15 mouse cellular contexts compared by ENCODE assay signal in the genomic region with DNA sequence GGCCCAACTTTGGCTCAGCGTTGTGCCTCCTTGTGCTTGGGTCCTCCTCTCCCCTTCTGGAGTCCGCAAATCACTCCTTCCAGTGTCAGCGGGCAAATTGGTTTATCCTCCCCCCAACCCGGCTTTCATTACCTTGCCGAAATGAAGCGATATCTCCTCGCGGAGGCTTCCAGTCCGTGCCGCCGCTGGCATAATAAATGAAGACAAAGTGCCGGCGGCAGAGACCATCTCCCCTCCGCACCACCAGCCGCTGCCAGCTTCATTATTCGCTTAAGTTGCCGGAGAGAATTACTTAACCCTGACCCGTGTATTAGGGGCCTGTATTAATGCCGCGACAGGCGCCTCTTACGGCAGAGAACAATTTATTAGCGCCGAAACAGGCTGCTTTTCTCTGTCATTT. TPM values are rescaled to one million over a fixed set of nuclear protein-coding genes. Genes with fewer than 3 reads are reported as not detected.
DNase-seq lines count a peak whose midpoint lies in the region; ATAC-seq lines count a peak whose summit lies in the region.
"Had no signal": no experiment of that assay in that cellular context is flagged by ENCODE, and none has a peak within 500 bp of the region (broad histone marks: within the 10 kb centered on the region; RNA-seq: fewer than 3 reads in every experiment).

No protein-coding gene starts in this region.

- peaks cover 79% of the 10 kb centered on the region for H3K27me3 ChIP-seq in hindbrain, embryonic 10.5 days (ENCODE audit: insufficient read depth, poor library complexity, severe bottlenecking)
- H3K27me3 ChIP-seq in midbrain, embryonic 12.5 days, result peaks cover 70% of the 10 kb centered on the region
- H3K27me3 ChIP-seq in neural tube, embryonic 14.5 days (ENCODE audit: control insufficient read depth, insufficient read depth, low read length), result peaks cover 27% of the 10 kb centered on the region
- H3K27me3 ChIP-seq in heart, embryonic 11.5 days (ENCODE audit: control insufficient read depth, insufficient read depth, low read length), result peaks cover 62% of the 10 kb centered on the region

- peak overlapping the region; percentile 20 for H3K4me3 ChIP-seq in hindbrain, embryonic 10.5 days
- H3K4me3 ChIP-seq in midbrain, embryonic 12.5 days, result peak overlapping the region; percentile 11; the same call in 1 of the 2 replicates
- no peak overlapping the region for H3K4me3 ChIP-seq in neural tube, embryonic 14.5 days (ENCODE audit: low read depth, low read length)
- no peak overlapping the region for H3K4me3 ChIP-seq in heart, embryonic 11.5 days (ENCODE audit: low read depth, low read length)
- H3K4me3 ChIP-seq: heart, embryonic 12.5 days; liver, embryonic 13.5 days had no signal

- intact Hi-C loops in left cerebral cortex, postnatal 4 days (cut with DNase I), result no loop called here

- H3K9me3 ChIP-seq in hindbrain, embryonic 10.5 days, result peaks cover under 1% of the 10 kb centered on the region; the same call in 1 of the 2 replicates
- H3K9me3 ChIP-seq in midbrain, embryonic 12.5 days, result no peaks in the 10 kb centered on the region
- H3K9me3 ChIP-seq in neural tube, embryonic 14.5 days (ENCODE audit: control insufficient read depth, low read length), result no peaks in the 10 kb centered on the region
- H3K9me3 ChIP-seq in heart, embryonic 11.5 days (replicated peaks; ENCODE audit: control insufficient read depth, low read length), result no peaks in the 10 kb centered on the region
- H3K9me3 ChIP-seq: liver, embryonic 13.5 days had no signal

- WGBS in hindbrain, embryonic 10.5 days, result 14% methylated on average over 24 of the region's 24 CpGs
- WGBS in midbrain, embryonic 12.5 days, result 6% methylated on average over 24 of the region's 24 CpGs
- WGBS in neural tube, embryonic 14.5 days, result 3% methylated on average over 24 of the region's 24 CpGs
- WGBS in heart, embryonic 11.5 days (ENCODE audit: insufficient replicate concordance), result 12% methylated on average over 24 of the region's 24 CpGs

- peak overlapping the region; percentile 39 for H3K4me2 ChIP-seq in midbrain, embryonic 12.5 days (replicated peaks)
- peak overlapping the region; percentile 11; the same call in 1 of the 2 replicates for H3K4me2 ChIP-seq in neural tube, embryonic 14.5 days (ENCODE audit: low read depth, low read length)
- no peak overlapping the region for H3K4me2 ChIP-seq in heart, embryonic 11.5 days
- H3K4me2 ChIP-seq: heart, embryonic 12.5 days; liver, embryonic 13.5 days had no signal

- no peak for ATAC-seq in midbrain, embryonic 12.5 days (ENCODE audit: low FRiP score, low read depth)
- no peak for ATAC-seq in neural tube, embryonic 14.5 days (ENCODE audit: low read depth)
- no peak for ATAC-seq in megakaryocyte-erythroid progenitor cell, adult 5-6 weeks (replicated peaks; ENCODE audit: low FRiP score, low TSS enrichment, poor library complexity, severe bottlenecking)
- ATAC-seq in heart, embryonic 11.5 days (replicated peaks; ENCODE audit: insufficient number of reproducible peaks, low FRiP score, low TSS enrichment), result no peak

- H3K9ac ChIP-seq in midbrain, embryonic 12.5 days (replicated peaks), result no peak overlapping the region
- 0 out of 2 replicates have a peak overlapping the region, but pooled peaks have one; percentile 1 for H3K9ac ChIP-seq in neural tube, embryonic 14.5 days (replicated peaks; ENCODE audit: low read depth, low read length)
- no peak overlapping the region for H3K9ac ChIP-seq in heart, embryonic 11.5 days (ENCODE audit: low read depth, low read length)
- H3K9ac ChIP-seq: heart, embryonic 12.5 days; liver, embryonic 13.5 days had no signal

- H3K27ac ChIP-seq in hindbrain, embryonic 10.5 days, result no peak overlapping the region
- peak overlapping the region; percentile 56 for H3K27ac ChIP-seq in midbrain, embryonic 12.5 days (replicated peaks)
- H3K27ac ChIP-seq in neural tube, embryonic 14.5 days (ENCODE audit: low read depth, low read length), result no peak overlapping the region
- no peak overlapping the region for H3K27ac ChIP-seq in heart, embryonic 11.5 days (ENCODE audit: low read depth, low read length)
- H3K27ac ChIP-seq: liver, embryonic 13.5 days had no signal

- peak; percentile 3 for DNase-seq in left cerebral cortex, postnatal 4 days
- DNase-seq in left cerebral cortex, adult 8-10 months (ENCODE audit: low spot score in 2 of 2), result no peak
- no peak for DNase-seq in hindbrain, embryonic 10.5 days (ENCODE audit: low spot score)
- no peak for DNase-seq in urinary bladder, adult 2 months (ENCODE audit: low spot score)
- DNase-seq: adrenal gland, postnatal 36 days; gastrocnemius, postnatal 14 days; kidney, adult 9 months; liver, embryonic 13.5 days; lung, postnatal 10 days; thymus, postnatal 14 days had no signal

- H3K4me1 ChIP-seq in hindbrain, embryonic 10.5 days (replicated peaks), result peaks cover 39% of the 10 kb centered on the region
- H3K4me1 ChIP-seq in midbrain, embryonic 12.5 days, result peaks cover 40% of the 10 kb centered on the region
- H3K4me1 ChIP-seq in neural tube, embryonic 14.5 days (ENCODE audit: control insufficient read depth, insufficient read depth, low read length), result peaks cover 14% of the 10 kb centered on the region; the same call in 1 of the 2 replicates
- peaks cover 10% of the 10 kb centered on the region; the same call in 1 of the 2 replicates for H3K4me1 ChIP-seq in heart, embryonic 11.5 days (ENCODE audit: control insufficient read depth, insufficient read depth, low read length)

- H3K36me3 ChIP-seq in hindbrain, embryonic 10.5 days, result no peaks in the 10 kb centered on the region
- no peaks in the 10 kb centered on the region for H3K36me3 ChIP-seq in midbrain, embryonic 12.5 days
- no peaks in the 10 kb centered on the region for H3K36me3 ChIP-seq in neural tube, embryonic 14.5 days (ENCODE audit: control insufficient read depth, insufficient read depth, low read length)
- no peaks in the 10 kb centered on the region for H3K36me3 ChIP-seq in heart, embryonic 11.5 days (ENCODE audit: control insufficient read depth, insufficient read depth, low read length)
- H3K36me3 ChIP-seq: heart, embryonic 12.5 days; liver, embryonic 13.5 days had no signal

RNA-seq across cellular contexts. Expression of a gene that starts 27.5 kb away (rescaled TPM):
- total RNA-seq in left cerebral cortex, postnatal 4 days (2021), result 10 to 100 TPM; 47.9 to 50.8 TPM
- total RNA-seq in left cerebral cortex, adult 8-10 months (2022), result 10 to 100 TPM; 34.1 to 37.5 (median 36.1) TPM
- 17.7 and 17.8 TPM in 2 replicates for polyA plus RNA-seq in hindbrain, embryonic 10.5 days (2016; fragmentation: Nextera tagmentation; extraction: Ambion mirVana)
- 24.6 and 26.4 TPM in 2 replicates for polyA plus RNA-seq in midbrain, embryonic 12.5 days (2016; fragmentation: Nextera tagmentation; extraction: Ambion mirVana)
- polyA plus RNA-seq in neural tube, embryonic 14.5 days (2014; fragmentation: Nextera tagmentation; extraction: Ambion mirVana), result 25.9 and 29.1 TPM in 2 replicates
- total RNA-seq in megakaryocyte-erythroid progenitor cell, adult 5-6 weeks (2014; fragmentation: Nextera tagmentation), result 16.1 and 24.5 TPM in 2 replicates
- total RNA-seq in megakaryocyte-erythroid progenitor cell, adult 5-6 weeks (2017), result 21.9 and 24.0 TPM in 2 replicates
- polyA plus RNA-seq in heart, embryonic 11.5 days (2014; fragmentation: Nextera tagmentation; extraction: Ambion mirVana), result 10.8 and 14.2 TPM in 2 replicates
- 14.7 and 16.1 TPM in 2 replicates for polyA plus RNA-seq in urinary bladder, adult 2 months (2012; rRNA removed)

Comparison
In these comparisons a context has a peak if more than half of its experiments do, and no peak if none do; other contexts are left out.
1. H3K4me3 ChIP-seq: peak in hindbrain, embryonic 10.5 days (single experiment) and midbrain, embryonic 12.5 days (single experiment); none in neural tube, embryonic 14.5 days (single experiment) and heart, embryonic 11.5 days (single experiment).